Mouse (Mus musculus) embryonic facial prominence, embryonic 13.5 days (tissue): Measurements from ENCODE around the gene E130116L18Rik. TPM values are rescaled to one million over a fixed set of nuclear protein-coding genes. Genes with fewer than 3 reads are reported as not detected.
A peak's percentile ranks its signal among the peaks of the same experiment; 100 is the strongest.

Experiments used
- ATAC-seq: fragments of 200-750 bp; cut with Nextera tagmentation; 2 replicates; pipeline ENCODE4 v1.8.0; 2017; ENCODE audit warnings: low read depth; ENCODE audit not compliant: insufficient number of reproducible peaks, insufficient read depth, low FRiP score, low TSS enrichment
- H3K27ac ChIP-seq: fragments of 300-500 bp; sonication (generic); 2 replicates; pipeline ENCODE4 v1.5.1; 2015; ENCODE audit warnings: moderate library complexity, mild to moderate bottlenecking, inconsistent platforms
- H3K27me3 ChIP-seq: fragments of 300-500 bp; sonication (generic); 2 replicates; pipeline ENCODE4 v1.6.1; 2015; ENCODE audit warnings: mild to moderate bottlenecking, inconsistent platforms
- H3K36me3 ChIP-seq: fragments of 300-500 bp; sonication (generic); 2 replicates; pipeline ENCODE4 v1.6.1; 2015; ENCODE audit warnings: mild to moderate bottlenecking, inconsistent platforms
- H3K4me1 ChIP-seq: fragments of 300-500 bp; sonication (generic); 2 replicates; pipeline ENCODE4 v1.6.1; 2015; ENCODE audit warnings: inconsistent platforms
- H3K4me2 ChIP-seq: fragments of 300-500 bp; sonication (generic); 2 replicates; pipeline ENCODE4 v1.6.1; 2015; ENCODE audit warnings: moderate library complexity, mild to moderate bottlenecking, inconsistent platforms
- H3K4me3 ChIP-seq: fragments of 300-500 bp; sonication (generic); 2 replicates; pipeline ENCODE4 v1.5.1; 2015; ENCODE audit warnings: mild to moderate bottlenecking, inconsistent platforms
- H3K9ac ChIP-seq: fragments of 300-500 bp; sonication (generic); 2 replicates; pipeline ENCODE4 v1.6.1; 2015; ENCODE audit warnings: mild to moderate bottlenecking, inconsistent platforms
- H3K9me3 ChIP-seq: fragments of 300-500 bp; sonication (generic); 2 replicates; pipeline ENCODE4 v1.6.1; 2016; ENCODE audit warnings: inconsistent platforms
- WGBS: fragments of 180-500 bp; shearing (Covaris S2); methylation state at CpG from one replicate; pipeline ENCODE4 v1.1.7; 2015; ENCODE audit warnings: mixed read lengths; 5-methylcytosine and 5-hydroxymethylcytosine counted together
- polyA plus RNA-seq: library from polyadenylated mRNA; unstranded; fragments of >200 nt; fragmentation: Nextera tagmentation; extraction: Ambion mirVana; gene quantifications from 2 replicates; pipeline ENCODE4 v1.2.1, GENCODE M21; 2015

Gene E130116L18Rik
- polyA plus RNA-seq, result not detected in 2 replicates

- H3K4me2 ChIP-seq, result peak within 1 kb of the TSS; percentile 66
- ATAC-seq, result peak; percentile 87
- WGBS, result 4% methylated on average over 61 of the region's 72 CpGs
Observed at GRCm38 (mm10) chr5:25222752-25223702, at the start of gene E130116L18Rik. Gene E130116L18Rik, minus strand, starts transcription at chr5:25223153.

GRCm38 (mm10) chr5:25268258-25268888, 45.4 kb upstream of the E130116L18Rik start:
- H3K9ac ChIP-seq, result no peak overlapping the region
- ATAC-seq, result no peak
- no peak overlapping the region for H3K4me2 ChIP-seq
- WGBS, result 94% methylated on average over 4 of the region's 4 CpGs
- peaks cover 76% of the 10 kb centered on the region for H3K36me3 ChIP-seq
- no peak overlapping the region for H3K4me3 ChIP-seq
- H3K27ac ChIP-seq, result no peak overlapping the region
- H3K27me3 ChIP-seq, result no peaks in the 10 kb centered on the region
- H3K4me1 ChIP-seq, result no peaks in the 10 kb centered on the region
- H3K9me3 ChIP-seq, result no peaks in the 10 kb centered on the region

More at GRCm38 (mm10) chr5:25222752-25223702, at the start of gene E130116L18Rik:
- Histone ChIP-seq H3K36me3 (0 out of 2 replicates have a peak, but pooled peaks cover 5% of the 10 kb centered on the region), H3K27me3 (no peaks in the 10 kb centered on the region), H3K4me3 (peak within 1 kb of the TSS; percentile 73), H3K9me3 (no peaks in the 10 kb centered on the region), H3K27ac (peak within 1 kb of the TSS; percentile 78), H3K9ac (peak within 1 kb of the TSS; percentile 86), H3K4me1 (peaks cover 8% of the 10 kb centered on the region)

GRCm38 (mm10) chr5:25262266-25262665, 39.3 kb upstream of the E130116L18Rik start:
- Histone ChIP-seq H3K4me2 (no peak overlapping the region), H3K27ac (no peak overlapping the region), H3K9me3 (no peaks in the 10 kb centered on the region), H3K4me1 (no peaks in the 10 kb centered on the region), H3K27me3 (no peaks in the 10 kb centered on the region), H3K36me3 (peaks cover 86% of the 10 kb centered on the region), H3K4me3 (no peak overlapping the region), H3K9ac (no peak overlapping the region)
- no peak for ATAC-seq
- 85% methylated on average over 7 of the region's 7 CpGs for WGBS

- H3K36me3 ChIP-seq, result peaks cover 87% of the 10 kb centered on the region
- H3K4me1 ChIP-seq, result no peaks in the 10 kb centered on the region
- no peak overlapping the region for H3K27ac ChIP-seq
- H3K4me2 ChIP-seq, result no peak overlapping the region
- H3K9me3 ChIP-seq, result no peaks in the 10 kb centered on the region
- WGBS, result 65% methylated on average over 6 of the region's 6 CpGs
- H3K27me3 ChIP-seq, result no peaks in the 10 kb centered on the region
- ATAC-seq, result no peak
- H3K4me3 ChIP-seq, result no peak overlapping the region
- H3K9ac ChIP-seq, result no peak overlapping the region
Observed at GRCm38 (mm10) chr5:25261452-25261851, 38.5 kb upstream of the E130116L18Rik start.

- Histone ChIP-seq H3K9me3 (no peaks in the 10 kb centered on the region), H3K27ac (no peak overlapping the region), H3K4me3 (no peak overlapping the region), H3K9ac (no peak overlapping the region), H3K4me1 (no peaks in the 10 kb centered on the region), H3K36me3 (peaks cover 85% of the 10 kb centered on the region), H3K27me3 (no peaks in the 10 kb centered on the region), H3K4me2 (no peak overlapping the region)
- WGBS, result 91% methylated on average over 2 of the region's 2 CpGs
- no peak for ATAC-seq
Observed at GRCm38 (mm10) chr5:25256686-25257085, 33.7 kb upstream of the E130116L18Rik start.

- Histone ChIP-seq H3K4me3 (no peak overlapping the region), H3K27me3 (no peaks in the 10 kb centered on the region), H3K4me1 (no peaks in the 10 kb centered on the region), H3K9me3 (no peaks in the 10 kb centered on the region), H3K9ac (no peak overlapping the region), H3K36me3 (peaks cover 93% of the 10 kb centered on the region), H3K4me2 (no peak overlapping the region), H3K27ac (no peak overlapping the region)
- no peak for ATAC-seq
- 94% methylated on average over 4 of the region's 4 CpGs for WGBS
Observed at GRCm38 (mm10) chr5:25254491-25254890, 31.5 kb upstream of the E130116L18Rik start.

- Histone ChIP-seq H3K4me1 (no peaks in the 10 kb centered on the region), H3K9me3 (no peaks in the 10 kb centered on the region), H3K27ac (no peak overlapping the region), H3K4me3 (no peak overlapping the region), H3K27me3 (no peaks in the 10 kb centered on the region), H3K36me3 (peaks cover 83% of the 10 kb centered on the region), H3K4me2 (no peak overlapping the region), H3K9ac (no peak overlapping the region)
- 93% methylated on average over 8 of the region's 8 CpGs for WGBS
- ATAC-seq, result no peak
Observed at GRCm38 (mm10) chr5:25252825-25253544, 30.0 kb upstream of the E130116L18Rik start.

GRCm38 (mm10) chr5:25252423-25252822, 29.5 kb upstream of the E130116L18Rik start:
- H3K4me2 ChIP-seq, result no peak overlapping the region
- H3K27ac ChIP-seq, result no peak overlapping the region
- no peak overlapping the region for H3K9ac ChIP-seq
- peaks cover 77% of the 10 kb centered on the region for H3K36me3 ChIP-seq
- no peak for ATAC-seq
- H3K9me3 ChIP-seq, result no peaks in the 10 kb centered on the region
- no peaks in the 10 kb centered on the region for H3K4me1 ChIP-seq
- no peak overlapping the region for H3K4me3 ChIP-seq
- no peaks in the 10 kb centered on the region for H3K27me3 ChIP-seq
- 84% methylated on average over 2 of the region's 2 CpGs for WGBS

GRCm38 (mm10) chr5:25247036-25247435, 24.1 kb upstream of the E130116L18Rik start:
- Histone ChIP-seq H3K4me1 (no peaks in the 10 kb centered on the region), H3K27ac (no peak overlapping the region), H3K36me3 (peaks cover 36% of the 10 kb centered on the region), H3K4me3 (no peak overlapping the region), H3K9me3 (no peaks in the 10 kb centered on the region), H3K9ac (no peak overlapping the region), H3K4me2 (no peak overlapping the region), H3K27me3 (no peaks in the 10 kb centered on the region)
- WGBS, result 85% methylated on average over 3 of the region's 3 CpGs
- no peak for ATAC-seq

GRCm38 (mm10) chr5:25246473-25246865, 23.5 kb upstream of the E130116L18Rik start:
- Histone ChIP-seq H3K27me3 (no peaks in the 10 kb centered on the region), H3K36me3 (peaks cover 31% of the 10 kb centered on the region), H3K27ac (no peak overlapping the region), H3K4me3 (no peak overlapping the region), H3K4me2 (no peak overlapping the region), H3K9ac (no peak overlapping the region), H3K9me3 (no peaks in the 10 kb centered on the region), H3K4me1 (no peaks in the 10 kb centered on the region)
- no peak for ATAC-seq
- 74% methylated on average over 1 of the region's 1 CpGs for WGBS

GRCm38 (mm10) chr5:25245806-25246472, 23.0 kb upstream of the E130116L18Rik start:
- Histone ChIP-seq H3K27me3 (no peaks in the 10 kb centered on the region), H3K36me3 (peaks cover 25% of the 10 kb centered on the region), H3K4me1 (no peaks in the 10 kb centered on the region), H3K4me2 (no peak overlapping the region), H3K4me3 (no peak overlapping the region), H3K27ac (no peak overlapping the region), H3K9ac (no peak overlapping the region), H3K9me3 (no peaks in the 10 kb centered on the region)
- WGBS, result 89% methylated on average over 10 of the region's 10 CpGs
- ATAC-seq, result no peak
